12 mouse cellular contexts compared by ENCODE assay signal in the genomic region with DNA sequence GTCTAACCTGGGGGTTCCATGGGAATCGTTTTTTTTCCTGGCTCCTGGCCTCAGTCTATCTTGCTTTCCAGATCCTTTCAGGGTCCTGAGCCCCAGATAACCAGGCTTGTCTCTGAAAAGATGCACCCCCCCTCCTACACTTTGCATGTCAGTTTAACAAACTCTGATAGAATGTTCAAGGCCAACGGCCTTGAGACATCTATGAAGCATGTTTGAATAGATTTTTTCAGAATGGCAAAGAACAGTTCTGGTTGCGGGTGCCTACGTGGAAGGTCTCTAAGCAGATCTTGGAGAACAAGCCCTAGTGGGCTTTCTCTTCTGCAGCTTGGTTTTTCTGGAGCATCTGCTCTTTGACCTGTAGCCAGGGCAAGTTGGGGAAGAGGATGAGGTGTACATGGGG. TPM values are rescaled to one million over a fixed set of nuclear protein-coding genes. Genes with fewer than 3 reads are reported as not detected.
DNase-seq lines count a peak whose midpoint lies in the region; ATAC-seq and TF ChIP-seq lines count a peak whose summit lies in the region.
"Had no signal": no experiment of that assay in that cellular context is flagged by ENCODE, and none has a peak within 500 bp of the region (broad histone marks: within the 10 kb centered on the region; RNA-seq: fewer than 3 reads in every experiment).

No protein-coding gene starts in this region.

- TF ChIP-seq POLR2A in kidney, adult 2 months (IDR thresholded peaks at IDR 0.05; ENCODE audit: low read depth, low read length), result no peak

- H3K4me2 ChIP-seq in lung, postnatal 0 days (replicated peaks; ENCODE audit: low read depth, low read length), result peak overlapping the region; percentile 73
- H3K4me2 ChIP-seq in intestine, postnatal 0 days (replicated peaks; ENCODE audit: low read depth), result peak overlapping the region; percentile 63
- H3K4me2 ChIP-seq: liver, embryonic 12.5 days had no signal

- ATAC-seq in lung, postnatal 0 days, result no peak
- ATAC-seq in intestine, postnatal 0 days, result no peak
- ATAC-seq: liver, embryonic 12.5 days had no signal

- TF ChIP-seq CTCF in kidney, adult 2 months (conservative IDR thresholded peaks at IDR 0.05; ENCODE audit: insufficient read depth, insufficient read length, low read depth, low read length), result no peak
- TF ChIP-seq CTCF in lung, postnatal 0 days (IDR thresholded peaks at IDR 0.05), result no peak
- TF ChIP-seq CTCF in intestine, postnatal 0 days (IDR thresholded peaks at IDR 0.05; ENCODE audit: low read depth), result no peak

- H3K4me3 ChIP-seq in kidney, adult 2 months (ENCODE audit: insufficient read depth, low read depth, low read length), result peak overlapping the region; percentile 33
- H3K4me3 ChIP-seq in lung, postnatal 0 days (ENCODE audit: low read depth, low read length), result peak overlapping the region; percentile 10; the same call in 1 of the 2 replicates
- no peak overlapping the region for H3K4me3 ChIP-seq in intestine, postnatal 0 days (ENCODE audit: low read depth, low read length)
- H3K4me3 ChIP-seq: forebrain, embryonic 10.5 days; liver, embryonic 12.5 days had no signal

- 29% methylated on average over 4 of the region's 4 CpGs for WGBS in kidney, adult 2 months
- WGBS in lung, postnatal 0 days, result 16% methylated on average over 4 of the region's 4 CpGs
- WGBS in intestine, postnatal 0 days, result 35% methylated on average over 4 of the region's 4 CpGs

- H3K9ac ChIP-seq in lung, postnatal 0 days (replicated peaks; ENCODE audit: low read depth), result no peak overlapping the region
- no peak overlapping the region for H3K9ac ChIP-seq in intestine, postnatal 0 days (ENCODE audit: low read depth, low read length)
- H3K9ac ChIP-seq: liver, embryonic 12.5 days had no signal

- TF ChIP-seq EP300 in lung, postnatal 0 days (IDR thresholded peaks at IDR 0.05), result no peak

- H3K9me3 ChIP-seq in lung, postnatal 0 days (ENCODE audit: low read length), result no peaks in the 10 kb centered on the region
- no peaks in the 10 kb centered on the region for H3K9me3 ChIP-seq in intestine, postnatal 0 days (ENCODE audit: control insufficient read depth)
- H3K9me3 ChIP-seq: forebrain, embryonic 10.5 days; liver, embryonic 12.5 days had no signal

- peaks cover 17% of the 10 kb centered on the region; the same call in 1 of the 2 replicates for H3K4me1 ChIP-seq in kidney, adult 2 months (ENCODE audit: control insufficient read depth, insufficient read depth, low read length)
- peaks cover 11% of the 10 kb centered on the region; the same call in 1 of the 2 replicates for H3K4me1 ChIP-seq in lung, postnatal 0 days (ENCODE audit: insufficient read depth, low read depth, low read length)
- no peaks in the 10 kb centered on the region for H3K4me1 ChIP-seq in intestine, postnatal 0 days (replicated peaks; ENCODE audit: control insufficient read depth, insufficient read depth, low read length)

- DNase-seq in kidney, adult 2 months, result peak; percentile 21
- no peak for DNase-seq in kidney, adult 18-20 months
- DNase-seq in lung, postnatal 0 days (ENCODE audit: low spot score), result no peak
- DNase-seq in lung, postnatal 14 days, result no peak
- no peak for DNase-seq in ovary, adult 18-20 months (ENCODE audit: low spot score)
- DNase-seq in thymus, adult 18-20 months, result no peak
- DNase-seq: cerebellum, adult 2 months; heart, adult 18-20 months had no signal

- H3K27me3 ChIP-seq in kidney, adult 2 months (replicated peaks; ENCODE audit: control insufficient read depth, insufficient read depth, low read length), result no peaks in the 10 kb centered on the region
- peaks cover 13% of the 10 kb centered on the region; the same call in 1 of the 2 replicates for H3K27me3 ChIP-seq in lung, postnatal 0 days (replicated peaks; ENCODE audit: insufficient read depth, low read length)
- H3K27me3 ChIP-seq in intestine, postnatal 0 days (replicated peaks; ENCODE audit: control insufficient read depth, insufficient read depth, low read length), result peaks cover 58% of the 10 kb centered on the region

- H3K27ac ChIP-seq in kidney, adult 2 months (ENCODE audit: insufficient read depth, low read depth, low read length), result peak overlapping the region; percentile 92
- H3K27ac ChIP-seq in lung, postnatal 0 days (ENCODE audit: low read length), result peak overlapping the region; percentile 88
- H3K27ac ChIP-seq in intestine, postnatal 0 days (ENCODE audit: low read depth, low read length), result peak overlapping the region; percentile 21; the same call in 1 of the 2 replicates
- H3K27ac ChIP-seq: forebrain, embryonic 10.5 days; liver, embryonic 12.5 days had no signal

- H3K36me3 ChIP-seq in kidney, adult 2 months (ENCODE audit: control insufficient read depth, insufficient read depth, low read length), result no peaks in the 10 kb centered on the region
- H3K36me3 ChIP-seq in lung, postnatal 0 days (ENCODE audit: insufficient read depth, low read length), result no peaks in the 10 kb centered on the region
- no peaks in the 10 kb centered on the region for H3K36me3 ChIP-seq in intestine, postnatal 0 days (ENCODE audit: control insufficient read depth, insufficient read depth)
- H3K36me3 ChIP-seq: forebrain, embryonic 10.5 days; liver, embryonic 12.5 days had no signal

RNA-seq across cellular contexts. Expression of gene Hoxb5, which starts 5.6 kb away (rescaled TPM):
- 7.7 and 8.4 TPM in 2 replicates for polyA plus RNA-seq in kidney, adult 2 months (2012; rRNA removed)
- polyA plus RNA-seq in lung, postnatal 0 days (2015; fragmentation: Nextera tagmentation; extraction: Ambion mirVana), result 16.8 and 17.3 TPM in 2 replicates
- polyA plus RNA-seq in intestine, postnatal 0 days (2015; fragmentation: Nextera tagmentation; extraction: Ambion mirVana), result 14.7 and 15.8 TPM in 2 replicates
- polyA plus RNA-seq: forebrain, embryonic 10.5 days; midbrain, postnatal 0 days had no signal

RNA-seq across cellular contexts. Expression of gene Hoxb4, which starts 9.3 kb away (rescaled TPM):
- 12.6 and 14.6 TPM in 2 replicates for polyA plus RNA-seq in kidney, adult 2 months (2012; rRNA removed)
- polyA plus RNA-seq in lung, postnatal 0 days (2015; fragmentation: Nextera tagmentation; extraction: Ambion mirVana), result 2.6 and 3.0 TPM in 2 replicates
- polyA plus RNA-seq in intestine, postnatal 0 days (2015; fragmentation: Nextera tagmentation; extraction: Ambion mirVana), result 1.1 and 1.5 TPM in 2 replicates
- polyA plus RNA-seq: forebrain, embryonic 10.5 days; midbrain, postnatal 0 days had no signal

RNA-seq across cellular contexts. Expression of gene Hoxb3, which starts 14.4 kb away (rescaled TPM):
- polyA plus RNA-seq in kidney, adult 2 months (2012; rRNA removed), result 10.1 and 14.1 TPM in 2 replicates
- 1.5 and 2.2 TPM in 2 replicates for polyA plus RNA-seq in lung, postnatal 0 days (2015; fragmentation: Nextera tagmentation; extraction: Ambion mirVana)
- polyA plus RNA-seq in intestine, postnatal 0 days (2015; fragmentation: Nextera tagmentation; extraction: Ambion mirVana), result 1.1 and 1.3 TPM in 2 replicates
- polyA plus RNA-seq: forebrain, embryonic 10.5 days; midbrain, postnatal 0 days had no signal

RNA-seq across cellular contexts. Expression of gene Hoxb6, which starts 16.5 kb away (rescaled TPM):
- polyA plus RNA-seq in kidney, adult 2 months (2012; rRNA removed), result 62.7 and 67.9 TPM in 2 replicates
- polyA plus RNA-seq in lung, postnatal 0 days (2015; fragmentation: Nextera tagmentation; extraction: Ambion mirVana), result 7.3 and 7.4 TPM in 2 replicates
- polyA plus RNA-seq in intestine, postnatal 0 days (2015; fragmentation: Nextera tagmentation; extraction: Ambion mirVana), result 5.7 and 6.4 TPM in 2 replicates
- polyA plus RNA-seq: forebrain, embryonic 10.5 days; midbrain, postnatal 0 days had no signal

RNA-seq across cellular contexts. Expression of gene Hoxb7, which starts 22.3 kb away (rescaled TPM):
- polyA plus RNA-seq in kidney, adult 2 months (2012; rRNA removed), result 15.5 and 16.5 TPM in 2 replicates
- 1.3 and 1.9 TPM in 2 replicates for polyA plus RNA-seq in lung, postnatal 0 days (2015; fragmentation: Nextera tagmentation; extraction: Ambion mirVana)
- polyA plus RNA-seq in intestine, postnatal 0 days (2015; fragmentation: Nextera tagmentation; extraction: Ambion mirVana), result 7.6 and 8.5 TPM in 2 replicates
- polyA plus RNA-seq: cerebellum, adult 2 months; forebrain, embryonic 10.5 days; midbrain, postnatal 0 days had no signal

Comparison
In these comparisons a context has a peak if more than half of its experiments do, and no peak if none do; other contexts are left out.
1. H3K27ac ChIP-seq: peak in every context shown above with its lines; median percentile 92 in kidney, adult 2 months; 88 in lung, postnatal 0 days; 21 in intestine, postnatal 0 days.